Mouse (Mus musculus): ENCODE measurements at regions not wholly inside any gene's neighbourhood (a gene's known extent, or its start where the extent isn't known, plus 50 kb on each side); places are given as distances from the start of the nearest gene placed in this dataset.

GRCm38 (mm10) chr6:39263615-39264014, 57.0 kb upstream of the Kdm7a start:
- TF ChIP-seq POLR2A (IDR thresholded peaks at IDR 0.05; ENCODE audit: extremely low read depth, insufficient read depth, low read length): no peak
- TF ChIP-seq CTCF (IDR thresholded peaks at IDR 0.05; ENCODE audit: extremely low read depth, insufficient read depth, low read length): no peak

Data from cortical plate, adult 2 months (tissue).